Mouse (Mus musculus): Measurements from ENCODE around the gene Dcst2. TPM values are rescaled to one million over a fixed set of nuclear protein-coding genes. Genes with fewer than 3 reads are reported as not detected.

The Dcst2 gene
- polyA plus RNA-seq, 1 experiment from 2014 or later: 0.19 TPM

Other genes with a start within 250 kb of the Dcst2 start
- 0.17 and 0.92 TPM in 2 replicates for gene Pklr, start 225.8 kb upstream of the Dcst2 start, polyA plus RNA-seq (2015; fragmentation: Nextera tagmentation; extraction: Ambion mirVana)
- 1.2 and 1.9 TPM in 2 replicates for gene Hcn3, start 201.8 kb upstream of the Dcst2 start, polyA plus RNA-seq (2015; fragmentation: Nextera tagmentation; extraction: Ambion mirVana)
- gene Clk2, start 197.2 kb upstream of the Dcst2 start, polyA plus RNA-seq (2015; fragmentation: Nextera tagmentation; extraction: Ambion mirVana): 27.8 and 28.9 TPM in 2 replicates
- 106 and 110 TPM in 2 replicates for gene Scamp3, start 184.5 kb upstream of the Dcst2 start, polyA plus RNA-seq (2015; fragmentation: Nextera tagmentation; extraction: Ambion mirVana)
- gene Fam189b, start 178.8 kb upstream of the Dcst2 start, polyA plus RNA-seq (2015; fragmentation: Nextera tagmentation; extraction: Ambion mirVana): 12.9 and 18.4 TPM in 2 replicates
- gene Gba, start 159.0 kb upstream of the Dcst2 start, polyA plus RNA-seq (2015; fragmentation: Nextera tagmentation; extraction: Ambion mirVana): 37.2 and 42.6 TPM in 2 replicates
- 54.4 and 58.4 TPM in 2 replicates for gene Thbs3, start 146.8 kb upstream of the Dcst2 start, polyA plus RNA-seq (2015; fragmentation: Nextera tagmentation; extraction: Ambion mirVana)
- gene Mtx1, start 134.9 kb upstream of the Dcst2 start, polyA plus RNA-seq (2015; fragmentation: Nextera tagmentation; extraction: Ambion mirVana): 195 and 197 TPM in 2 replicates
- gene Muc1, start 132.9 kb upstream of the Dcst2 start, polyA plus RNA-seq (2015; fragmentation: Nextera tagmentation; extraction: Ambion mirVana): 74.3 and 88.9 TPM in 2 replicates
- gene Krtcap2, start 116.0 kb upstream of the Dcst2 start, polyA plus RNA-seq (2015; fragmentation: Nextera tagmentation; extraction: Ambion mirVana): 282 and 311 TPM in 2 replicates
- gene Trim46, start 115.7 kb upstream of the Dcst2 start, polyA plus RNA-seq (2015; fragmentation: Nextera tagmentation; extraction: Ambion mirVana): 7.2 and 7.9 TPM in 2 replicates
- 122 and 130 TPM in 2 replicates for gene Dpm3, start 102.6 kb upstream of the Dcst2 start, polyA plus RNA-seq (2015; fragmentation: Nextera tagmentation; extraction: Ambion mirVana)
- gene Slc50a1, start 91.4 kb upstream of the Dcst2 start, polyA plus RNA-seq (2015; fragmentation: Nextera tagmentation; extraction: Ambion mirVana): 62.3 and 65.4 TPM in 2 replicates
- 89.7 and 94.5 TPM in 2 replicates for gene Efna1, start 80.8 kb upstream of the Dcst2 start, polyA plus RNA-seq (2015; fragmentation: Nextera tagmentation; extraction: Ambion mirVana)
- 5.8 and 6.0 TPM in 2 replicates for gene Efna3, start 39.0 kb upstream of the Dcst2 start, polyA plus RNA-seq (2015; fragmentation: Nextera tagmentation; extraction: Ambion mirVana)
- 29.0 and 29.9 TPM in 2 replicates for gene Efna4, start 23.9 kb upstream of the Dcst2 start, polyA plus RNA-seq (2015; fragmentation: Nextera tagmentation; extraction: Ambion mirVana)
- 61.5 and 63.0 TPM in 2 replicates for gene Adam15, start 12.0 kb upstream of the Dcst2 start, polyA plus RNA-seq (2015; fragmentation: Nextera tagmentation; extraction: Ambion mirVana)
- 0.21 TPM in 1 of 2 replicates, not detected in the other for gene Dcst1, start 3.3 kb downstream of the Dcst2 start, polyA plus RNA-seq (2015; fragmentation: Nextera tagmentation; extraction: Ambion mirVana)
- gene Zbtb7b, start 32.8 kb downstream of the Dcst2 start, polyA plus RNA-seq (2015; fragmentation: Nextera tagmentation; extraction: Ambion mirVana): 3.7 TPM in 2 replicates
- gene Lenep, start 40.8 kb downstream of the Dcst2 start, polyA plus RNA-seq (2015; fragmentation: Nextera tagmentation; extraction: Ambion mirVana): not detected in 2 replicates
- gene Flad1, start 49.9 kb downstream of the Dcst2 start, polyA plus RNA-seq (2015; fragmentation: Nextera tagmentation; extraction: Ambion mirVana): 21.3 and 23.1 TPM in 2 replicates
- 556 and 595 TPM in 2 replicates for gene Cks1b, start 56.4 kb downstream of the Dcst2 start, polyA plus RNA-seq (2015; fragmentation: Nextera tagmentation; extraction: Ambion mirVana)
- 108 and 111 TPM in 2 replicates for gene Shc1, start 56.5 kb downstream of the Dcst2 start, polyA plus RNA-seq (2015; fragmentation: Nextera tagmentation; extraction: Ambion mirVana)
- 40.6 and 41.1 TPM in 2 replicates for gene Pygo2, start 68.2 kb downstream of the Dcst2 start, polyA plus RNA-seq (2015; fragmentation: Nextera tagmentation; extraction: Ambion mirVana)
- 32.6 and 35.0 TPM in 2 replicates for gene Pbxip1, start 74.7 kb downstream of the Dcst2 start, polyA plus RNA-seq (2015; fragmentation: Nextera tagmentation; extraction: Ambion mirVana)
- gene Pmvk, start 92.6 kb downstream of the Dcst2 start, polyA plus RNA-seq (2015; fragmentation: Nextera tagmentation; extraction: Ambion mirVana): 48.0 and 50.5 TPM in 2 replicates
- 1.1 and 1.2 TPM in 2 replicates for gene Kcnn3, start 158.2 kb downstream of the Dcst2 start, polyA plus RNA-seq (2015; fragmentation: Nextera tagmentation; extraction: Ambion mirVana)

Data from lung, embryonic 15.5 days (tissue).